Mouse (Mus musculus) small intestine, adult 2 months (tissue): Measurements from ENCODE around the gene Aida. TPM values are rescaled to one million over a fixed set of nuclear protein-coding genes. Genes with fewer than 3 reads are reported as not detected.

Source experiments
- H3K27ac ChIP-seq: fragments of 200-500 bp; 2 replicates; pipeline ENCODE4 v1.5.1; 2012; ENCODE audit warnings: low read depth, low read length, control low read depth, inconsistent platforms; ENCODE audit not compliant: insufficient read depth
- H3K27me3 ChIP-seq: fragments of 200-500 bp; 2 replicates; pipeline ENCODE4 v1.6.1; 2012; ENCODE audit warnings: mild to moderate bottlenecking, moderate library complexity, low read length, inconsistent platforms; ENCODE audit not compliant: control insufficient read depth, insufficient read depth
- H3K36me3 ChIP-seq: fragments of 200-500 bp; 2 replicates; pipeline ENCODE4 v1.6.1; 2012; ENCODE audit warnings: mild to moderate bottlenecking, low read length, control low read depth, inconsistent platforms; ENCODE audit not compliant: control insufficient read depth, insufficient read depth
- H3K4me1 ChIP-seq: fragments of 200-500 bp; 2 replicates; pipeline ENCODE4 v1.6.1; 2012; ENCODE audit warnings: low read length, inconsistent platforms, mixed read lengths; ENCODE audit not compliant: control insufficient read depth, insufficient read depth, insufficient read length
- H3K4me3 ChIP-seq: fragments of 200-500 bp; 2 replicates; pipeline ENCODE4 v1.5.1; 2012; ENCODE audit warnings: low read depth, mild to moderate bottlenecking, control low read depth, inconsistent platforms, low read length, moderate library complexity
- CTCF ChIP-seq: fragments of 200-500 bp; IDR thresholded peaks from 2 replicates; pipeline ENCODE4 v1.5.1; 2012; ENCODE audit warnings: low read depth, mild to moderate bottlenecking, control low read depth, inconsistent platforms, low read length, moderate library complexity, mixed read lengths; ENCODE audit not compliant: insufficient replicate concordance, insufficient read length; ENCODE audit errors: extremely low read depth
- POLR2A ChIP-seq: fragments of 200-500 bp; IDR thresholded peaks from 2 replicates; pipeline ENCODE4 v1.6.1; 2012; ENCODE audit warnings: low read depth, mild to moderate bottlenecking, control low read depth, inconsistent platforms, low read length, moderate library complexity
- WGBS: fragments of 180-500 bp; shearing (Covaris S2); methylation state at CpG from one replicate; pipeline ENCODE4 v1.1.7; 2018; 5-methylcytosine and 5-hydroxymethylcytosine counted together
- polyA plus RNA-seq: library from polyadenylated mRNA; depleted of rRNA; stranded (reverse); fragments of >200 nt; gene quantifications from 2 replicates; pipeline ENCODE4 v1.2.3, GENCODE M21; 2012; rRNA removed

Gene Aida
- 2.7 and 5.4 TPM in 2 replicates for polyA plus RNA-seq

- Histone ChIP-seq H3K36me3 (peaks cover 15% of the 10 kb centered on the region), H3K27me3 (no peaks in the 10 kb centered on the region), H3K4me1 (no peaks in the 10 kb centered on the region), H3K27ac (peak within 1 kb of the TSS; percentile 78), H3K4me3 (peak within 1 kb of the TSS; percentile 86)
- no peak for TF ChIP-seq CTCF
- no peak for TF ChIP-seq POLR2A
- WGBS = under 1% methylated on average over 26 of the region's 26 CpGs
Observed at GRCm38 (mm10) chr1:183296465-183296864, at the start of gene Aida. TSS of gene Aida (plus strand) at chr1:183296590.

GRCm38 (mm10) chr1:183248144-183248543 lies 48.2 kb upstream of the Aida start:
- no peak overlapping the region for H3K27ac ChIP-seq
- peaks cover 2% of the 10 kb centered on the region; the same call in 1 of the 2 replicates for H3K4me1 ChIP-seq
- H3K4me3 ChIP-seq = no peak overlapping the region
- no peaks in the 10 kb centered on the region for H3K36me3 ChIP-seq
- WGBS = 7% methylated on average over 1 of the region's 1 CpGs
- H3K27me3 ChIP-seq = 0 out of 2 replicates have a peak, but pooled peaks cover 2% of the 10 kb centered on the region
- no peak for TF ChIP-seq CTCF
- no peak for TF ChIP-seq POLR2A

GRCm38 (mm10) chr1:183250612-183251011 lies 45.8 kb upstream of the Aida start:
- H3K36me3 ChIP-seq = no peaks in the 10 kb centered on the region
- no peak overlapping the region for H3K27ac ChIP-seq
- no peaks in the 10 kb centered on the region for H3K27me3 ChIP-seq
- no peak overlapping the region for H3K4me3 ChIP-seq
- TF ChIP-seq POLR2A (no peak), CTCF (no peak)
- WGBS = 60% methylated on average over 4 of the region's 4 CpGs
- H3K4me1 ChIP-seq = peaks cover 2% of the 10 kb centered on the region; the same call in 1 of the 2 replicates

- H3K27ac ChIP-seq = no peak overlapping the region
- no peaks in the 10 kb centered on the region for H3K36me3 ChIP-seq
- TF ChIP-seq CTCF (no peak), POLR2A (no peak)
- H3K27me3 ChIP-seq = no peaks in the 10 kb centered on the region
- 0 out of 2 replicates have a peak, but pooled peaks cover 2% of the 10 kb centered on the region for H3K4me1 ChIP-seq
- 75% methylated on average over 2 of the region's 2 CpGs for WGBS
- H3K4me3 ChIP-seq = no peak overlapping the region
Observed at GRCm38 (mm10) chr1:183251818-183252217, 44.6 kb upstream of the Aida start.

- no peak overlapping the region for H3K27ac ChIP-seq
- H3K36me3 ChIP-seq = no peaks in the 10 kb centered on the region
- TF ChIP-seq POLR2A = no peak
- no peak for TF ChIP-seq CTCF
- H3K4me1 ChIP-seq = 0 out of 2 replicates have a peak, but pooled peaks cover 2% of the 10 kb centered on the region
- no peaks in the 10 kb centered on the region for H3K27me3 ChIP-seq
- H3K4me3 ChIP-seq = no peak overlapping the region
- 59% methylated on average over 10 of the region's 10 CpGs for WGBS
Observed at GRCm38 (mm10) chr1:183252574-183252973, 43.8 kb upstream of the Aida start.

GRCm38 (mm10) chr1:183264145-183265008 lies 32.0 kb upstream of the Aida start:
- Histone ChIP-seq H3K27ac (no peak overlapping the region), H3K36me3 (no peaks in the 10 kb centered on the region), H3K4me3 (no peak overlapping the region), H3K27me3 (no peaks in the 10 kb centered on the region), H3K4me1 (no peaks in the 10 kb centered on the region; the same call in 1 of the 2 replicates)
- TF ChIP-seq POLR2A (no peak), CTCF (no peak)
- WGBS = 59% methylated on average over 13 of the region's 13 CpGs

- Histone ChIP-seq H3K27me3 (no peaks in the 10 kb centered on the region), H3K4me3 (no peak overlapping the region), H3K27ac (no peak overlapping the region), H3K36me3 (no peaks in the 10 kb centered on the region), H3K4me1 (no peaks in the 10 kb centered on the region; the same call in 1 of the 2 replicates)
- 70% methylated on average over 14 of the region's 14 CpGs for WGBS
- TF ChIP-seq CTCF (no peak), POLR2A (no peak)
Observed at GRCm38 (mm10) chr1:183265921-183266467, 30.4 kb upstream of the Aida start.
